In the genomic region with DNA sequence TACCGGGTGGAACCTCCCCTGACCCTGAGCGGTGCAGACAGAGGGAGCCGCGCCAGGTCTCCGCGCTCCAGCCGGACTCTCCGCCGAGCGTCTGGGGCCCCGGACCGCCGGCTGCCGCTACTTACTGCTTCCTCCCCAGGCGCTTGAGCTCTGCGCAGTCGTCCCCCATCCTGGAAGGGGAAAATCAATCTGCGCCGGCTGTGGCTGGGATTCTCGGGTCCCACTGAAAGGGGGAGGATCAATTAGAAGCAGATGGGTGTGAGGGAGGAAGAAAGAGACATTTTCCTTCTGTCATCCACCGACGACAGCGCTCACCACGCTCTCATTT, we compare ENCODE assay signal across 13 mouse cellular contexts. TPM values are rescaled to one million over a fixed set of nuclear protein-coding genes. Genes with fewer than 3 reads are reported as not detected.
A peak's percentile ranks its signal among the peaks of the same experiment; 100 is the strongest.
DNase-seq lines count a peak whose midpoint lies in the region; ATAC-seq and TF ChIP-seq lines count a peak whose summit lies in the region.
"Had no signal": no experiment of that assay in that cellular context is flagged by ENCODE, and none has a peak within 500 bp of the region (broad histone marks: within the 10 kb centered on the region; RNA-seq: fewer than 3 reads in every experiment).

No protein-coding gene starts in this region.

- intact Hi-C loops in gastrocnemius, adult 2 months (cut with DNase I) = no loop called here

- peak; percentile 34 for DNase-seq in gastrocnemius, adult 2 months
- DNase-seq in gastrocnemius, adult 8-10 months (ENCODE audit: low spot score in 2 of 2) = no peak
- peak; percentile 62 for DNase-seq in neural tube, embryonic 10.5 days (ENCODE audit: extremely low spot score, low spot score)
- no peak for DNase-seq in lung, postnatal 14 days
- DNase-seq in adipocyte (ENCODE audit: low spot score) = no peak
- DNase-seq: adrenal gland, postnatal 10 days; lung, adult 18-20 months; thymus, adult 2 months had no signal

- no peak overlapping the region for H3K9ac ChIP-seq in intestine, embryonic 16.5 days (ENCODE audit: low read depth, low read length)
- H3K9ac ChIP-seq in intestine, embryonic 15.5 days = no peak overlapping the region
- peak overlapping the region; percentile 27; the same call in 1 of the 2 replicates for H3K9ac ChIP-seq in embryonic facial prominence, embryonic 12.5 days

- no peaks in the 10 kb centered on the region; the same call in 1 of the 2 replicates for H3K4me1 ChIP-seq in intestine, embryonic 16.5 days (ENCODE audit: control insufficient read depth, insufficient read depth, low read length)
- H3K4me1 ChIP-seq in intestine, embryonic 15.5 days (replicated peaks) = peaks cover 7% of the 10 kb centered on the region
- H3K4me1 ChIP-seq in embryonic facial prominence, embryonic 12.5 days = peaks cover 22% of the 10 kb centered on the region; the same call in 1 of the 2 replicates

- no peaks in the 10 kb centered on the region for H3K36me3 ChIP-seq in intestine, embryonic 16.5 days (ENCODE audit: control insufficient read depth, insufficient read depth, low read length)
- no peaks in the 10 kb centered on the region for H3K36me3 ChIP-seq in intestine, embryonic 15.5 days
- H3K36me3 ChIP-seq in embryonic facial prominence, embryonic 12.5 days = no peaks in the 10 kb centered on the region

- peak overlapping the region; percentile 29 for H3K4me3 ChIP-seq in gastrocnemius, adult 2 months
- H3K4me3 ChIP-seq in intestine, embryonic 16.5 days (ENCODE audit: low read length) = 0 out of 2 replicates have a peak overlapping the region, but pooled peaks have one; percentile 3
- H3K4me3 ChIP-seq in intestine, embryonic 15.5 days (replicated peaks) = no peak overlapping the region
- H3K4me3 ChIP-seq in embryonic facial prominence, embryonic 12.5 days = peak overlapping the region; percentile 23

- H3K27me3 ChIP-seq in intestine, embryonic 16.5 days (replicated peaks; ENCODE audit: control insufficient read depth, insufficient read depth, low read length) = peaks cover 93% of the 10 kb centered on the region
- H3K27me3 ChIP-seq in intestine, embryonic 15.5 days (replicated peaks) = peaks cover 96% of the 10 kb centered on the region
- H3K27me3 ChIP-seq in embryonic facial prominence, embryonic 12.5 days = peaks cover 94% of the 10 kb centered on the region

- no peak for ATAC-seq in intestine, embryonic 16.5 days
- ATAC-seq in intestine, embryonic 15.5 days = no peak
- ATAC-seq in embryonic facial prominence, embryonic 12.5 days (ENCODE audit: insufficient number of reproducible peaks, insufficient read depth, low FRiP score, low TSS enrichment) = no peak

- under 1% methylated on average over 24 of the region's 24 CpGs for WGBS in intestine, embryonic 16.5 days
- under 1% methylated on average over 22 of the region's 24 CpGs for WGBS in intestine, embryonic 15.5 days
- under 1% methylated on average over 24 of the region's 24 CpGs for WGBS in embryonic facial prominence, embryonic 12.5 days

- H3K4me2 ChIP-seq in intestine, embryonic 16.5 days (ENCODE audit: low read depth, low read length) = no peak overlapping the region
- H3K4me2 ChIP-seq in intestine, embryonic 15.5 days (replicated peaks) = no peak overlapping the region; the same call in 1 of the 2 replicates
- H3K4me2 ChIP-seq in embryonic facial prominence, embryonic 12.5 days (replicated peaks) = peak overlapping the region; percentile 39

- no peak overlapping the region for H3K27ac ChIP-seq in gastrocnemius, adult 2 months
- no peak overlapping the region for H3K27ac ChIP-seq in intestine, embryonic 16.5 days (ENCODE audit: low read length)
- no peak overlapping the region for H3K27ac ChIP-seq in intestine, embryonic 15.5 days
- 0 out of 2 replicates have a peak overlapping the region, but pooled peaks have one; percentile 17 for H3K27ac ChIP-seq in embryonic facial prominence, embryonic 12.5 days

- no peak for TF ChIP-seq CTCF in gastrocnemius, adult 2 months (IDR thresholded peaks at IDR 0.05)

- no peaks in the 10 kb centered on the region for H3K9me3 ChIP-seq in intestine, embryonic 16.5 days (ENCODE audit: control insufficient read depth, low read length)
- no peaks in the 10 kb centered on the region for H3K9me3 ChIP-seq in intestine, embryonic 15.5 days
- no peaks in the 10 kb centered on the region for H3K9me3 ChIP-seq in embryonic facial prominence, embryonic 12.5 days

RNA-seq across cellular contexts. Expression of gene Tlx1, which starts 3.5 kb away (rescaled TPM):
- total RNA-seq in gastrocnemius, adult 2 months (2021) = not detected
- not detected for total RNA-seq in gastrocnemius, adult 8-10 months (2022)
- 0.06 TPM in 1 of 2 replicates, not detected in the other for polyA plus RNA-seq in intestine, embryonic 16.5 days (2015; fragmentation: Nextera tagmentation; extraction: Ambion mirVana)
- 0.11 and 0.14 TPM in 2 replicates for polyA plus RNA-seq in intestine, embryonic 15.5 days (2015; fragmentation: Nextera tagmentation; extraction: Ambion mirVana)
- polyA plus RNA-seq in embryonic facial prominence, embryonic 12.5 days (2016; fragmentation: Nextera tagmentation; extraction: Ambion mirVana) = 2.8 and 3.8 TPM in 2 replicates
- total RNA-seq: hematopoietic stem cell, adult 5-6 weeks; left cerebral cortex, adult 8-10 months had no signal

Comparison
In these comparisons a context has a peak if more than half of its experiments do, and no peak if none do; other contexts are left out.
1. DNase-seq: peak in gastrocnemius, adult 2 months (single experiment) and neural tube, embryonic 10.5 days (single experiment); none in gastrocnemius, adult 8-10 months (0 of 2), lung, postnatal 14 days (single experiment) and adipocyte (single experiment).